Mouse (Mus musculus) kidney, postnatal 10 days (tissue): ENCODE data around the gene Taf12.
A peak's percentile ranks its signal among the peaks of the same experiment; 100 is the strongest.
"Not testable (repeated sequence)": the region's sequence is repeated elsewhere in the genome, so short reads cannot be mapped to it uniquely, and the experiment has no call there.

ENCODE experiments used
- DNase-seq: peaks from one replicate; pipeline ENCODE4 v3.0.0; 2021; ENCODE audit warnings: mixed read lengths

Taf12 gene

GRCm38 (mm10) chr4:132273166-132273565, 1.0 kb upstream of the Taf12 start:
- DNase-seq = peak; percentile 53

DNA sequence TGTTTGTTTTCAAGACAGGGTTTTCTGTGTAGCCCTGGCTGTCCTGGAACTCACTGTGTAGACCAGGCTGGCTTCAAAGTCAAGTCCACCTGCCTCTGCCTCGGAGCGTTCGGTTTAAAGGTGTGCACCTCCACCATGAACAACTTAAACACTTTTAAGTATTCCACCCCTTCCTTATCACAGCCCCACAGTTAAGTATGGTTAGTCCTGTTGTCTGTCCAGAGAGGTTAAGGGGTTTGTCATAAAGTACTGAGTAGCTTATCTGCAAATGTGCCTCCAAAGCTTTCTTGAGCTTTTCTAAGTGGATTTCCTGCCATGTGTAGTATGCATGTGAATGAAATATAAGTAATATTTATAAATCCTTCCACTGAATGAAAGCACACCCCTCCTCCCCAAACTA, 1.8 kb downstream of the Taf12 start:
- no peak for DNase-seq

- DNase-seq = not testable (repeated sequence)
Measured at GRCm38 (mm10) chr4:132288840-132289239, 14.7 kb downstream of the Taf12 start.

GRCm38 (mm10) chr4:132291056-132291455, 16.9 kb downstream of the Taf12 start:
- DNase-seq = no peak

- DNase-seq = no peak
Measured at GRCm38 (mm10) chr4:132291624-132292335, 17.6 kb downstream of the Taf12 start.

GRCm38 (mm10) chr4:132292988-132293387, 18.8 kb downstream of the Taf12 start:
- peak; percentile 84 for DNase-seq

- peak; percentile 31 for DNase-seq
Measured at GRCm38 (mm10) chr4:132293682-132294240, 19.6 kb downstream of the Taf12 start.

GRCm38 (mm10) chr4:132295696-132296390, 21.7 kb downstream of the Taf12 start:
- no peak for DNase-seq

GRCm38 (mm10) chr4:132299849-132300248, 25.7 kb downstream of the Taf12 start:
- no peak for DNase-seq

DNA sequence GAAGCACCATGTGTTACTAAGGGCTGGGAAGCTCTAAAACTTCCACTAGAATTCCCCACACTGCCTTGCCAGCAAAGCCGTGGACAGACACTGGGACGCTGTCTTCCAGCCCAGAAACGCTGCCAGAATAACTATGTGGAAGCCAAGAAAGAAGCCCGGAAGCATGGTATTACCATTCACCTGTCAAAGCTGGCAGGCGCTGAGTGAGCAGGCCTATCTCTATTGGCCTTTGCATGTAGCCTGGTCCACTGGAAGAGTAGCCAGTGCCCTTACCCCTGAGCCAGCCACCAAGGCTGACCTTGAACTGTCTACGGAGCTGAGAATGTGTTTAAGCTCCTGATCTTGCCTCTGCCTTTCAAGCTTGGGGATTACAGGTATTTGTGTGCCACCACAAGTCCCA, 27.3 kb downstream of the Taf12 start:
- no peak for DNase-seq

GRCm38 (mm10) chr4:132301965-132302938, 28.1 kb downstream of the Taf12 start:
- DNase-seq = no peak

GRCm38 (mm10) chr4:132302939-132303479, 28.8 kb downstream of the Taf12 start, which contains the start of gene Rab42:
Gene Rab42, minus strand, starts transcription at chr4:132303385.
- DNase-seq = peak; percentile 75

GRCm38 (mm10) chr4:132303484-132303883, 29.3 kb downstream of the Taf12 start:
- DNase-seq = not testable (repeated sequence)

DNA sequence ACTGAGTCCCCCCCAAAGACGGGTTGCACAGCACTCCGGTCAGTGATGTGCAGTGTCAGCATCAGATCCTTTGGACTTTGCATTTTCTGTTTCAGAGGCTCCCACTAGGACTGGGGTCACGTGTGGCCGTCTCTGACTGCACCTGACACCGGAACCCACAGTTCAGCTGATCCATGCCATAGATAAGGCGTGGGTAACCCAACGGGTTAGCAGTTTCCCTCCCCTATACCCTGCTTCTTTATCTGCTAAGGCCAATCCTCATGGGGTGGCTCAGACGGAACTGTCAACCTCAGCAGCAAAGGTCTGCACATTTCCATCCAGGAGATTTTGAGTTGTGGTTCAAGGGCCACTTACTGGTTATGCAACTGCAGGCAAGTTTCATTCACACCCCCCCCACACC, 31.1 kb downstream of the Taf12 start:
- DNase-seq = peak; percentile 46

DNA sequence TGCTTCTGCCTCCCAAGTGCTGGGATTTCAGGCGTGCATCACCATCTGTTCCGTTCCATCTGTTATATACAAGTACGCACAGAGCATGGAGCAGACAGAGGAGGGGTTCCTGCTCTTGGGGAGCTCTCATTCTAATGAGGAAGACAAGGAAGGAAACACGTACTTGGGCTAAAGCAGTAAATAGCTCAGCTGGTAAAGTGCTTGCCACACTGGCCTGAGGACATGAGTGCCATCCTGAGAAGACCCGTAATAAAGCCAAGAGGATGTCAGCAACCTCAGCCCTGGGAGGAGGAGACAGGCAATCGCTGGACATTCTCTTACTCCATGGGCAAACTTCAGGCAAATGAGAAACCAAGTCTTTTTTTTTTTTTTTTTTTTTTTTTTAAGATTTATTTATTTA, 31.8 kb downstream of the Taf12 start:
- DNase-seq = no peak

DNA sequence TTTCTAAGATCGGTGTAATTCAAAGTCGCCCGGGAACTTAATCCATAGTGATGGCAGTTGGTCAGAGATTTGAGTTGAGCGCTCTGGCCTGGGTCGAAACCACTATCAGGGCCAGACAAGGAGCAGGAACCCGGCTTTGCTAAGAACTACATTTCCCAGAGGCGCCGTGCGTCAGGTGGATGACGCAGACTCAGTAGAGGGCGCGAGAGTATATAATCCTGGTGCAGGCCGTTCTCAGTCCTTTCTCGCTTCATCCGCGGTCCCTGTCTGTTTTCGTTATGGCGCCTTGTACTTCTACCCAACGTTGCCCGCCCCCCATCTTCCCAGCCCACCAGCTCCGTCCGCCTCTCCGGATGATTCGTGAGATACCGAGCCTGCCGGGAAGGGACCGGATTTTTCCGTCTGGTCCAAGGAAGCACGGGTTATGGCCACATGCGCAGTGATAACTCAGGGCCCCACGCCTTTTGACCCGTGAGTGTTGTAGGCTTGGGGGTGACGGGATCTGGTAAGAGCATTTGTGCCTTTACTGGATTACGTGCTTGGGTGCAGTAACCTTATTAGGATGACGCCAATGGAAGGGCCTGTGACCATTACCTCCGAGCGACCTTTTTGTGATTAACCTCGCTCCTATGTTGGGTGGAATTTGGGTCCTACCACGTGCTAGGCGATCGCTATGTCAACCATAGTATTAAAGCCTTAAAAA, 34.4 kb downstream of the Taf12 start:
- peak; percentile 93 for DNase-seq

DNA sequence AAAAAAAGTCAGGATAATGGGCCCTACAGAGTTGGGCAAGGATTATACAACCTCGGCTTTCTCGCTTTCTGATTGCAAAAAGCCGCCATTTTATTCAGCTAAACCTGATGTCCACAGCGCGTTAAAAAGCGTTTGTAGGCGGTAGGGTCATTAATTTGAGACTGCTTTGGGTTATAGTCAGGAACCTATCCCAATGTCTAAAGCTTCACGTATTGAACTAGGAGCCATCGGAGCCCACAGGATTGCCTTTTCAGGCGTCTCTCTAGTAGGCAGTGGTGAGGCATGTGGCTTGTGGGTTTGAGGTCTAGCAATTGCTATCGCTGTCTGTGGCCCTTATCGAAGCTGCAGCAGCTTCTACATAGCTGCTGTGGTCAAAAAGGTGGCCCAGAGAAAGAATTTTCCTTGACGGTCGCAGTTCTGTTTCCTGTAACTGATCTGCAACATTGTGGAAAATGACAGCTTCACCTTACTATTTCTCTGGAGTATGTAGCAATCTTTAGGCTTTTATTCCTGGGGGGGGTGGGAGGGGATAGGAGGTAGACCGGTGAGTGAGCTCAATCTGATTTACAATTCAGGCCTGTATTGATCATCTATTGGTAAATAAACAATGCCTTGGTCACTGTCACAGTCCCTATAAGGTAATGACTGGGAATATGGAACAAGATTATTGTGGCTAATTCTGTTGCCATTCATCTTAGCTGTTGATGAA, 35.1 kb downstream of the Taf12 start:
- no peak for DNase-seq

GRCm38 (mm10) chr4:132309849-132310472, 35.8 kb downstream of the Taf12 start:
- DNase-seq = peak; percentile 64

DNA sequence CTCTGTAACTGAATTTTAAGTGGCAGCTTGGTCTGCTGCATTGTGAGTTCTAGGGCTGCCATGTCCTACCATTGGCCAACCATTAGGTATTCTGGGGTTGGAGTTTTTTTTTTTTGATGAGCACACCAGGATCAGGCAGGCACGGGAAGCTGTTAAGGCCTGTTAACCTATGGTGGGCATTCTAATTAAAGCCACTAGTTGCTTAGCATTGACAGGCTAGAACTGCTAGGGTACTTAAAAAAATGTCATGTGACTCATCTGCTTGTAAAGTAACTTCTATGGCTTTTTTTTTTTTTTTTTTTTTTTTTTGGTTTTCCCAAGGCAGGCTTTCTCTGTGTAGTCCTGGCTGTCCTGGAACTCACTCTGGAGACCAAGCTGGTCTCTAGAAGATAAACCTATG, 37.0 kb downstream of the Taf12 start:
- DNase-seq = no peak

GRCm38 (mm10) chr4:132311801-132312200, 37.6 kb downstream of the Taf12 start:
- DNase-seq = no peak

GRCm38 (mm10) chr4:132312627-132313026, 38.5 kb downstream of the Taf12 start:
- DNase-seq = no peak
